Mouse (Mus musculus): Measurements from ENCODE around the gene Timmdc1. TPM values are rescaled to one million over a fixed set of nuclear protein-coding genes. Genes with fewer than 3 reads are reported as not detected.
A peak's percentile ranks its signal among the peaks of the same experiment; 100 is the strongest.
"Not testable (repeated sequence)": the region's sequence is repeated elsewhere in the genome, so short reads cannot be mapped to it uniquely, and the experiment has no call there.

Gene Timmdc1
- polyA plus RNA-seq, 1 experiment from 2014 or later = 31.6 TPM

DNA sequence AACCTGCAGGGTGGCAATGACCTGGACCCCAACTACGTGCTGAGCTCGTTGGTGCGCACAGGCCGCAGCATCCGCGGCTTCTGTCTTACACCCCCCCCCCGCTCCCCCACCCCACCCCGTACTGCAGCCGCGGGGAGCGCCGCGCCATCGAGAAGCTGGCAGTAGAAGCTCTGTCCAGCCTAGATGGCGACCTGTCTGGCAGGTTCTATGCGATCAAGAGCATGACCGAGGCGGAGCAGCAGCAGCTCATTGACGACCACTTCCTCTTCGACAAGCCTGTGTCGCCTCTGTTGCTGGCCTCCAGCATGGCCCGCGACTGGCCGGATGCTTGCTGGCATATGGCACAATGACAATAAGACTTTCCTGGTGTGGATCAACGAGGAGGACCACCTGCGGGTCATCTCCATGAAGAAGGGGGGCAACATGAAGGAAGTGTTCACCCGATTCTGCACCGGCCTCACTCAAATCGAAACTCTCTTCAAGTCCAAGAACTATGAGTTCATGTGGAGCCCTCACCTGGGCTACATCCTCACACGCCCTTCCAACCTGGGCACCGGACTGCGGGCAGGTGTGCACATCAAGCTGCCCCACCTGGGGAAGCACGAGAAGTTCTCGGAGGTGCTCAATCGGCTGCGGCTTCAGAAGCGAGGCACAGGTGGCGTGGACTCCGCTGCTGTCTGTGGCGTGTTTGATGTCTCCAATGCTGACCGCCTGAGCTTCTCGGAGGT lies 38.7 kb downstream of the Timmdc1 start:
- peak overlapping the region; percentile 33 for H3K4me3 ChIP-seq
- 40% methylated on average over 42 of the region's 42 CpGs for WGBS
- peaks cover 20% of the 10 kb centered on the region for H3K27me3 ChIP-seq
- peaks cover 6% of the 10 kb centered on the region; the same call in 1 of the 2 replicates for H3K4me1 ChIP-seq
- no peaks in the 10 kb centered on the region for H3K36me3 ChIP-seq
- H3K4me2 ChIP-seq (replicated peaks) = peak overlapping the region; percentile 56
- H3K9me3 ChIP-seq (replicated peaks) = no peaks in the 10 kb centered on the region
- H3K9ac ChIP-seq = peak overlapping the region; percentile 27; the same call in 1 of the 2 replicates
- no peak for ATAC-seq (ENCODE audit: low FRiP score)
- no peak overlapping the region for H3K27ac ChIP-seq

GRCm38 (mm10) chr16:38482780-38483562 lies 39.5 kb downstream of the Timmdc1 start:
- Histone ChIP-seq H3K9me3 (replicated peaks) (no peaks in the 10 kb centered on the region), H3K4me1 (peaks cover 6% of the 10 kb centered on the region; the same call in 1 of the 2 replicates), H3K4me3 (peak overlapping the region; percentile 33), H3K27ac (no peak overlapping the region), H3K27me3 (peaks cover 20% of the 10 kb centered on the region), H3K36me3 (no peaks in the 10 kb centered on the region), H3K4me2 (replicated peaks) (peak overlapping the region; percentile 56), H3K9ac (peak overlapping the region; percentile 27; the same call in 1 of the 2 replicates)
- no peak; the same call in 1 of the 2 replicates for ATAC-seq (ENCODE audit: low FRiP score)
- WGBS = 22% methylated on average over 32 of the region's 32 CpGs

DNA sequence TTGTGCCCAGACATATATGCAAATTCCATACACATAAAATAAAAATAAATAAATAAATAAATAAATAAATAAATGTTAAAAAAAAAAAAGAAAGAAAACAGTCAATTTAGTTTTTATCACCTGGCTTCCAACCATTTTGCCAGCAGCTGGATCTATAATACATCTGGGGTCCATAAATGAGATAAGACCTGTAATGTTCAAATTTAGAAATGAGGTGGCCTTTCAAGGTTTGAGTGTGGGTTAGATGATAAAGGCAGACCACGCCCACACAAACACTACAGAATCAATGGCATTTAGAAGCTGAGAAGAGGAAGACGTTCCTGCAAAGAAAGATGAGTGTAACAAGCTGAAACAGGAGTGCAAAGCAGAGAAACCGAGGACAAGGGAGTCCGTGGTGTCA lies 41.1 kb downstream of the Timmdc1 start:
- WGBS = 80% methylated on average over 4 of the region's 4 CpGs
- H3K4me2 ChIP-seq (replicated peaks) = no peak overlapping the region
- H3K27me3 ChIP-seq = peaks cover 20% of the 10 kb centered on the region
- H3K9me3 ChIP-seq (replicated peaks) = no peaks in the 10 kb centered on the region
- no peak overlapping the region for H3K27ac ChIP-seq
- no peak for ATAC-seq (ENCODE audit: low FRiP score)
- no peaks in the 10 kb centered on the region for H3K36me3 ChIP-seq
- H3K4me3 ChIP-seq = no peak overlapping the region
- peaks cover 14% of the 10 kb centered on the region for H3K4me1 ChIP-seq
- H3K9ac ChIP-seq = no peak overlapping the region

DNA sequence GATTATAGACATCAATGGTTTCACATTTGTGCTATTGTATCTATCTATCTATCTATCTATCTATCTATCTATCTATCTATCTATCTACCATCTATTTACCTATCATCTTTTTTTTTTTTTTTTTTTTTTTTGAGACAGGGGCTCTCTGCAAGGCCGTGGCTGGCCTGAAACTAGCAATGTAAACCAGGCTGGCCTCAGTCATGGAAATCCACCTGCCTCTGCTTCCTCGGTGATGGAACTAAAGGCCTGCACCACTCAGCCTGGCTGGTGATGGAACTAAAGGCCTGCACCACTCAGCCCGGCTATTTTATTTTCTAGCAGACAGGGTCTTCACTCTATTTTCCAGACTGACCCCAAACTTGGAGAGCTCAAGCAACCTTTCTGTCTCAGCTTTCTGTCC lies 44.2 kb downstream of the Timmdc1 start:
- no peak overlapping the region for H3K27ac ChIP-seq
- no peaks in the 10 kb centered on the region for H3K36me3 ChIP-seq
- WGBS = 92% methylated on average over 3 of the region's 3 CpGs
- H3K4me2 ChIP-seq (replicated peaks) = no peak overlapping the region
- no peak overlapping the region for H3K4me3 ChIP-seq
- no peak overlapping the region for H3K9ac ChIP-seq
- H3K4me1 ChIP-seq = peaks cover 13% of the 10 kb centered on the region
- H3K9me3 ChIP-seq (replicated peaks) = no peaks in the 10 kb centered on the region
- peaks cover 10% of the 10 kb centered on the region for H3K27me3 ChIP-seq
- ATAC-seq (ENCODE audit: low FRiP score) = no peak

DNA sequence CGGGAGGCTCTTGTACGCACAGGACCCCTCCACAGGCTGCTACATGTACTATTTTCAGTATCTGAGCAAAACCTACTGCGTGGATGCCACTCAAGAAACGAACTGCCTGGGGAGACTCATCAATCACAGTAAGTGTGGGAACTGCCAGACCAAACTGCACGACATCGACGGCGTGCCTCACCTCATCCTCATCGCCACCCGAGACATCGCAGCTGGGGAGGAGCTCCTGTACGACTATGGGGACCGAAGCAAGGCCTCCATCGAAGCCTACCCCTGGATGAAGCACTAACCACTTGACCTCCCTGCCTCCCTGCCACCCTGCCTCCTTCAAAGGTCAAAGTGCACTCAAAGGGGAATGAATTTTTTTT lies 45.2 kb downstream of the Timmdc1 start:
- peak; percentile 8; the same call in 1 of the 2 replicates for ATAC-seq (ENCODE audit: low FRiP score)
- H3K27ac ChIP-seq; H3K9me3 ChIP-seq (replicated peaks); H3K36me3 ChIP-seq; H3K27me3 ChIP-seq: not testable (repeated sequence)
- Histone ChIP-seq H3K9ac (peak overlapping the region; percentile 27; the same call in 1 of the 2 replicates), H3K4me3 (peak overlapping the region; percentile 29), H3K4me1 (peaks cover 10% of the 10 kb centered on the region), H3K4me2 (replicated peaks) (peak overlapping the region; percentile 62)
- WGBS = 32% methylated on average over 14 of the region's 14 CpGs

DNA sequence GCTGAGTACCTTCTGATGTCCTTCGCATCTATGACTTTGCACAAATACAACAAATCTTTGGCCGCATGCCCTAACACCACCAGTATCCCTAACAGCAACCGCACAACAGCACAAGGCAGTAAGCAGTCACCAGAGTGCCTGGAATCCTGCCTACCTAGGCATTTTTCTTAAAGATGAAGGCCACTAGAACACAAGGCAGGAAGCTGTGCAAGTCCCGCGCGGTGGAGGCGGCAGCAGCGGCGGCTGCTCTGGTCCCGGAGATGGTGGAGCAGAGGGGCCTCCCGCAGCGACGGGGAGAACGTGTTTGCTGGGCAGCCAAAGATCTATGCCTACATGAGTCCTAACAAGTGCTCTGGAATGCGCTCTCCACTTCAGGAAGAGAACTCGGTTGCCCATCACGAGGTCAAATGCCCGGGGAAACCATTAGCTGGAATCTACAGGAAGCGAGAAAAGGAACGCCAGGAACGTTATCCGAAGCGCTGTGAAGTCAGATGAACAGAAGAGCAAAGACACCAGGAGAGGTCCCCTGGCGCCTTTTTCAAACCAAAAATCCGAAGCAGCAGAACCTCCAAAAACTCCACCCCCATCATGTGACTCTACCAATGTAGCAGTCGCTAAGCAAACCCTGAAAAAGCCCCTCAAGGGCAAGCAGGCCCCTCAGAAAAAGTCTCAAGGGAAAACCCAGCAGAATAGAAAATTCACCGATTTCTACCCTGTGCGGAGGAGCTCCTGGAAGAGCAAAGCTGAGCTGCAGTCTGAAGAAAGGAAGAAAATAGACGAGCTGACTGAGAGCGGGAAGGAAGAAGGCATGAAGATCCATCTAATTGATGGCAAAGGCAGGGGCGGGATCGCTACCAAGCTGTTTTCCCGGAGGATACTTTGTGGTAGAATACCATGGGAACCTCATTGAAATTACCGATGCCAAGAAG lies 45.9 kb downstream of the Timmdc1 start:
- peak; percentile 46; the same call in 1 of the 2 replicates for ATAC-seq (ENCODE audit: low FRiP score)

GRCm38 (mm10) chr16:38475681-38476311 lies 46.7 kb downstream of the Timmdc1 start:
- Histone ChIP-seq H3K9ac (no peak overlapping the region), H3K4me2 (replicated peaks) (peak overlapping the region; percentile 62; the same call in 1 of the 2 replicates), H3K9me3 (replicated peaks) (no peaks in the 10 kb centered on the region), H3K36me3 (no peaks in the 10 kb centered on the region), H3K4me1 (peaks cover 10% of the 10 kb centered on the region), H3K27me3 (no peaks in the 10 kb centered on the region), H3K4me3 (peak overlapping the region; percentile 29; the same call in 1 of the 2 replicates), H3K27ac (no peak overlapping the region)
- no peak for ATAC-seq (ENCODE audit: low FRiP score)
- WGBS = 52% methylated on average over 4 of the region's 4 CpGs

More for the DNA sequence above, 45.9 kb downstream of the Timmdc1 start:
- H3K4me1 ChIP-seq = peaks cover 10% of the 10 kb centered on the region
- H3K4me3 ChIP-seq = peak overlapping the region; percentile 29
- no peaks in the 10 kb centered on the region for H3K36me3 ChIP-seq
- no peak overlapping the region for H3K27ac ChIP-seq
- H3K4me2 ChIP-seq (replicated peaks) = peak overlapping the region; percentile 62
- H3K9ac ChIP-seq = peak overlapping the region; percentile 27
- WGBS = 9% methylated on average over 34 of the region's 34 CpGs
- H3K27me3 ChIP-seq = no peaks in the 10 kb centered on the region
- no peaks in the 10 kb centered on the region for H3K9me3 ChIP-seq (replicated peaks)

GRCm38 (mm10) chr16:38474677-38475286 lies 47.7 kb downstream of the Timmdc1 start:
- no peak overlapping the region for H3K9ac ChIP-seq
- H3K27ac ChIP-seq = no peak overlapping the region
- H3K4me3 ChIP-seq = no peak overlapping the region
- no peaks in the 10 kb centered on the region for H3K36me3 ChIP-seq
- WGBS = 88% methylated on average over 9 of the region's 9 CpGs
- peaks cover 10% of the 10 kb centered on the region for H3K4me1 ChIP-seq
- H3K27me3 ChIP-seq = no peaks in the 10 kb centered on the region
- no peak for ATAC-seq (ENCODE audit: low FRiP score)
- H3K4me2 ChIP-seq (replicated peaks) = no peak overlapping the region
- no peaks in the 10 kb centered on the region for H3K9me3 ChIP-seq (replicated peaks)

- no peak overlapping the region for H3K4me2 ChIP-seq (replicated peaks)
- no peaks in the 10 kb centered on the region for H3K27me3 ChIP-seq
- 87% methylated on average over 5 of the region's 5 CpGs for WGBS
- no peak overlapping the region for H3K4me3 ChIP-seq
- H3K36me3 ChIP-seq = no peaks in the 10 kb centered on the region
- peaks cover 10% of the 10 kb centered on the region for H3K4me1 ChIP-seq
- ATAC-seq (ENCODE audit: low FRiP score) = no peak
- H3K9ac ChIP-seq = no peak overlapping the region
- H3K9me3 ChIP-seq (replicated peaks) = no peaks in the 10 kb centered on the region
- no peak overlapping the region for H3K27ac ChIP-seq
These were observed 48.8 kb downstream of the Timmdc1 start for GRCm38 (mm10) chr16:38473661-38474060.

DNA sequence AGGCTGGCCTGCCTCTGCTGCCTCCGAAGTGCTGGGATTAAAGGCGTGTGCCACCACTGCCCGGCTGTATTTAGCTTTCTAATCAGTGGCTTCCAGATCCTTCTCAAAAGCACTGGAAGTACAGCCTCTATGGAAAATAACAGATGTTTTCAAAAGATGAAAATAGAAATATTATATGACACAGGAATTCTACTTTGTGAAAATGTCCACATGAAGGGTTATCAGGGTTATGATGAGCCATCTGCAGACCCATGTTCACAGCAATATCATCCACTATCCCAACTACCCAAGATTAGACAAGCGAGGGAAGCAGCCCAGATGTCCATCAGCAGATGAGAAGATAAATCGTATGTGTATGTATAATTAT lies 50.0 kb downstream of the Timmdc1 start:
- Histone ChIP-seq H3K4me3 (no peak overlapping the region), H3K27me3 (no peaks in the 10 kb centered on the region), H3K36me3 (no peaks in the 10 kb centered on the region), H3K9me3 (replicated peaks) (no peaks in the 10 kb centered on the region), H3K4me2 (replicated peaks) (no peak overlapping the region), H3K4me1 (peaks cover 10% of the 10 kb centered on the region), H3K9ac (no peak overlapping the region), H3K27ac (no peak overlapping the region)
- ATAC-seq (ENCODE audit: low FRiP score) = no peak
- WGBS = 88% methylated on average over 5 of the region's 5 CpGs

Measured in hindbrain, embryonic 12.5 days (tissue).